Mouse (Mus musculus): ENCODE measurements at regions not wholly inside any gene's neighbourhood (a gene's known extent, or its start where the extent isn't known, plus 50 kb on each side); places are given as distances from the start of the nearest gene placed in this dataset.

GRCm38 (mm10) chr12:77696039-77696631 lies 458.2 kb downstream of the Fut8 start:
- TF ChIP-seq CTCF (IDR thresholded peaks at IDR 0.05; ENCODE audit: control insufficient read depth, insufficient read depth, insufficient read length) (no peak), FOSL1 (IDR thresholded peaks at IDR 0.05; ENCODE audit: insufficient read depth, low read length, poor library complexity, severe bottlenecking) (no peak), MYOG (IDR thresholded peaks at IDR 0.05; ENCODE audit: control insufficient read depth, extremely low read depth, insufficient read length) (no peak), MYOD1 (IDR thresholded peaks at IDR 0.05; ENCODE audit: control insufficient read depth, insufficient read length, low read depth) (no peak), MAX (IDR thresholded peaks at IDR 0.05) (no peak), CEBPB (IDR thresholded peaks at IDR 0.05; ENCODE audit: low read depth) (no peak), USF1 (IDR thresholded peaks at IDR 0.05; ENCODE audit: low read depth) (no peak)

GRCm38 (mm10) chr12:77696662-77697061 lies 458.7 kb downstream of the Fut8 start:
- H3ac ChIP-seq (ENCODE audit: control insufficient read depth, insufficient read length, low read depth), result no peak overlapping the region
- H3K27me3 ChIP-seq (ENCODE audit: control insufficient read depth, insufficient read depth, insufficient read length), result no peaks in the 10 kb centered on the region
- no peaks in the 10 kb centered on the region for H3K79me2 ChIP-seq (ENCODE audit: control insufficient read depth, insufficient read depth)
- no peaks in the 10 kb centered on the region for H3K79me3 ChIP-seq (ENCODE audit: low read depth)
- TF ChIP-seq MYOG (IDR thresholded peaks at IDR 0.05; ENCODE audit: control insufficient read depth, extremely low read depth, insufficient read length) (no peak), CTCF (IDR thresholded peaks at IDR 0.05; ENCODE audit: control insufficient read depth, insufficient read depth, insufficient read length) (no peak), USF1 (IDR thresholded peaks at IDR 0.05; ENCODE audit: low read depth) (no peak), MAX (IDR thresholded peaks at IDR 0.05) (no peak), MYOD1 (IDR thresholded peaks at IDR 0.05; ENCODE audit: control insufficient read depth, insufficient read length, low read depth) (no peak), CEBPB (IDR thresholded peaks at IDR 0.05; ENCODE audit: low read depth) (no peak), FOSL1 (IDR thresholded peaks at IDR 0.05; ENCODE audit: insufficient read depth, low read length, poor library complexity, severe bottlenecking) (no peak)
- H3K36me3 ChIP-seq (ENCODE audit: control insufficient read depth, insufficient read depth), result no peaks in the 10 kb centered on the region
- no peak overlapping the region for H3K4me3 ChIP-seq (ENCODE audit: insufficient read depth, poor library complexity, severe bottlenecking)

More at GRCm38 (mm10) chr12:77696039-77696631, 458.2 kb downstream of the Fut8 start:
- Histone ChIP-seq H3K4me3 (ENCODE audit: insufficient read depth, poor library complexity, severe bottlenecking) (no peak overlapping the region), H3K79me2 (ENCODE audit: control insufficient read depth, insufficient read depth) (no peaks in the 10 kb centered on the region), H3K27me3 (ENCODE audit: control insufficient read depth, insufficient read depth, insufficient read length) (no peaks in the 10 kb centered on the region), H3K79me3 (ENCODE audit: low read depth) (no peaks in the 10 kb centered on the region), H3K36me3 (ENCODE audit: control insufficient read depth, insufficient read depth) (no peaks in the 10 kb centered on the region), H3ac (ENCODE audit: control insufficient read depth, insufficient read length, low read depth) (no peak overlapping the region)

- no peak overlapping the region for H3K4me3 ChIP-seq (ENCODE audit: insufficient read depth, poor library complexity, severe bottlenecking)
- no peak for TF ChIP-seq MAX (IDR thresholded peaks at IDR 0.05)
- TF ChIP-seq FOSL1 (IDR thresholded peaks at IDR 0.05; ENCODE audit: insufficient read depth, low read length, poor library complexity, severe bottlenecking), result no peak
- TF ChIP-seq CEBPB (IDR thresholded peaks at IDR 0.05; ENCODE audit: low read depth), result no peak
- no peak for TF ChIP-seq USF1 (IDR thresholded peaks at IDR 0.05; ENCODE audit: low read depth)
- TF ChIP-seq CTCF (IDR thresholded peaks at IDR 0.05; ENCODE audit: control insufficient read depth, insufficient read depth, insufficient read length), result no peak
- no peak for TF ChIP-seq MYOG (IDR thresholded peaks at IDR 0.05; ENCODE audit: control insufficient read depth, extremely low read depth, insufficient read length)
- no peak for TF ChIP-seq MYOD1 (IDR thresholded peaks at IDR 0.05; ENCODE audit: control insufficient read depth, insufficient read length, low read depth)
- no peaks in the 10 kb centered on the region for H3K36me3 ChIP-seq (ENCODE audit: control insufficient read depth, insufficient read depth)
Observed at GRCm38 (mm10) chr12:77698088-77698487, 460.2 kb downstream of the Fut8 start.

DNA sequence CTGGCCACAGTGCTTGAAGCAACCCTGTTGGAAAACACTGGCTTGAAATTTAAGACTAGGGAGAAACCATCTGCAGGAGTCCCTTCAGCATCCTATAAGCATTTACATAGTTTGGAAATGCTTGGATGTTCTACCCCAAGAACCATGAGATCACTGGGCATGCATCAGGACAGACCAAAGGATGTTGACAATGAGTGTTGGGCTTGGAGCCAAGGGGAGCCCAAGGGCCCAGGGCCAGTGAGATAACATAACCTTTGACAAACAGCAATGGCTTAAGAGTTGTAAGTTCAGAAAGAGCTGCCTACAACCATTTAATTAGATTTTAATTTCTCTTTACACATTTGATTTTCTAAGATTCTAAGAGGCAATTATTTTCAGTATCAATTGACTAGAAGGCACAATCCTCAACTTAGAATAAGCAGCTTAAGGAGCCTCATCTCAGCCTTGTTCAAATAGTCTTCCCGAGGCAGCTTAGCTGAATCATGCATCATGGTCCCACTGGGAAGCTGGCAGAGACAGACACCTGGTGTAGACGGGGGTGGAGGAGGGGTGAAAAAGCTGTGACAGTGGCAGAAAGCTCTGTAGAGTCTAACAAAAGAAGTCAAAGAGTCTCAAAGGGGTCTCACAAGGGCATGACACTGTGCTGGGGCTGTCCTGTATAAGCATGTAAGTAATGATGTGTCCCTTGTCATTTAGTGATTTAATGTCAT lies 462.1 kb downstream of the Fut8 start:
- TF ChIP-seq MYOD1 (IDR thresholded peaks at IDR 0.05; ENCODE audit: control insufficient read depth, insufficient read length, low read depth), result no peak
- no peak for TF ChIP-seq CTCF (IDR thresholded peaks at IDR 0.05; ENCODE audit: control insufficient read depth, insufficient read depth, insufficient read length)
- no peak for TF ChIP-seq MAX (IDR thresholded peaks at IDR 0.05)
- TF ChIP-seq CEBPB (IDR thresholded peaks at IDR 0.05; ENCODE audit: low read depth), result no peak
- no peak for TF ChIP-seq FOSL1 (IDR thresholded peaks at IDR 0.05; ENCODE audit: insufficient read depth, low read length, poor library complexity, severe bottlenecking)
- Histone ChIP-seq H3K36me3 (ENCODE audit: control insufficient read depth, insufficient read depth) (no peaks in the 10 kb centered on the region), H3K79me2 (ENCODE audit: control insufficient read depth, insufficient read depth) (no peaks in the 10 kb centered on the region), H3K27me3 (ENCODE audit: control insufficient read depth, insufficient read depth, insufficient read length) (no peaks in the 10 kb centered on the region), H3ac (ENCODE audit: control insufficient read depth, insufficient read length, low read depth) (no peak overlapping the region), H3K4me3 (ENCODE audit: insufficient read depth, poor library complexity, severe bottlenecking) (no peak overlapping the region), H3K79me3 (ENCODE audit: low read depth) (no peaks in the 10 kb centered on the region)

More at GRCm38 (mm10) chr12:77698088-77698487, 460.2 kb downstream of the Fut8 start:
- Histone ChIP-seq H3K27me3 (ENCODE audit: control insufficient read depth, insufficient read depth, insufficient read length) (no peaks in the 10 kb centered on the region), H3K79me2 (ENCODE audit: control insufficient read depth, insufficient read depth) (no peaks in the 10 kb centered on the region), H3K79me3 (ENCODE audit: low read depth) (no peaks in the 10 kb centered on the region), H3ac (ENCODE audit: control insufficient read depth, insufficient read length, low read depth) (no peak overlapping the region)

DNA sequence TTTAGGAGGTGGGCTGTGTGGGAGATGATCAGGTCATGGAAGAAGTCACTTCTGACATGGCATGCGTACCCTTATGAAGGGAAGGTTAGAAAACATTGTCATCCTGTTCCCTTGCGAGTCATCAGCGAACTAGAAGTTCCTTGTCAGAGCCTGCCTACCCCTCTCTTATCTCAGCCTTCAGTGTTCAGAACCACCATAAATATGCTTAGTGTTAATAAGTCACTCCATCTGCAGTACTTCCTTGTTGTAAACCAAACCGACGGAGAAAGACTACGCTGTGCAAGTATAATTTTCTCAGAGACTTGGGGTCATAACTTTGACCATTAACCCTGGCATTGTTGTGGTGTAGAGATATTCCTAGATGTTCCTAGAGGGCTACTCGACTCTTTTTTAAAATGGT lies 477.6 kb downstream of the Fut8 start:
- Histone ChIP-seq H3K79me3 (ENCODE audit: low read depth) (no peaks in the 10 kb centered on the region), H3K36me3 (ENCODE audit: control insufficient read depth, insufficient read depth) (no peaks in the 10 kb centered on the region), H3ac (ENCODE audit: control insufficient read depth, insufficient read length, low read depth) (no peak overlapping the region), H3K27me3 (ENCODE audit: control insufficient read depth, insufficient read depth, insufficient read length) (no peaks in the 10 kb centered on the region), H3K79me2 (ENCODE audit: control insufficient read depth, insufficient read depth) (no peaks in the 10 kb centered on the region), H3K4me3 (ENCODE audit: insufficient read depth, poor library complexity, severe bottlenecking) (no peak overlapping the region)
- TF ChIP-seq USF1 (IDR thresholded peaks at IDR 0.05; ENCODE audit: low read depth) (no peak), MAX (IDR thresholded peaks at IDR 0.05) (no peak), FOSL1 (IDR thresholded peaks at IDR 0.05; ENCODE audit: insufficient read depth, low read length, poor library complexity, severe bottlenecking) (no peak), MYOD1 (IDR thresholded peaks at IDR 0.05; ENCODE audit: control insufficient read depth, insufficient read length, low read depth) (no peak), CEBPB (IDR thresholded peaks at IDR 0.05; ENCODE audit: low read depth) (no peak)
